Mouse (Mus musculus) lung, embryonic 15.5 days (tissue): ENCODE data around the gene Bach2. TPM values are rescaled to one million over a fixed set of nuclear protein-coding genes. Genes with fewer than 3 reads are reported as not detected.
A peak's percentile ranks its signal among the peaks of the same experiment; 100 is the strongest.

ENCODE experiments used
- ATAC-seq: fragments of 200-750 bp; cut with Nextera tagmentation; 2 replicates; pipeline ENCODE4 v1.8.0; 2017; ENCODE audit warnings: moderate number of reproducible peaks, borderline replicate concordance; ENCODE audit not compliant: low FRiP score, low TSS enrichment; ENCODE audit errors: extremely low read depth
- H3K27ac ChIP-seq: fragments of 300-500 bp; sonication (generic); 2 replicates; pipeline ENCODE4 v1.5.1; 2015; ENCODE audit warnings: moderate library complexity, mild to moderate bottlenecking, inconsistent platforms
- H3K27me3 ChIP-seq: fragments of 300-500 bp; sonication (generic); 2 replicates; pipeline ENCODE4 v1.6.1; 2015; ENCODE audit warnings: inconsistent platforms
- H3K36me3 ChIP-seq: fragments of 300-500 bp; sonication (generic); 2 replicates; pipeline ENCODE4 v1.6.1; 2015; ENCODE audit warnings: inconsistent platforms
- H3K4me1 ChIP-seq: fragments of 300-500 bp; sonication (generic); 2 replicates; pipeline ENCODE4 v1.6.1; 2015; ENCODE audit warnings: inconsistent platforms
- H3K4me2 ChIP-seq: fragments of 300-500 bp; sonication (generic); 2 replicates; pipeline ENCODE4 v1.6.1; 2015; ENCODE audit warnings: inconsistent platforms, mild to moderate bottlenecking, moderate library complexity
- H3K4me3 ChIP-seq: fragments of 300-500 bp; sonication (generic); 2 replicates; pipeline ENCODE4 v1.5.1; 2015; ENCODE audit warnings: mild to moderate bottlenecking, inconsistent platforms
- H3K9ac ChIP-seq: fragments of 300-500 bp; sonication (generic); 2 replicates; pipeline ENCODE4 v1.6.1; 2015; ENCODE audit warnings: inconsistent platforms
- H3K9me3 ChIP-seq: fragments of 300-500 bp; sonication (generic); 2 replicates; pipeline ENCODE4 v1.6.1; 2016; ENCODE audit warnings: inconsistent platforms
- WGBS: fragments of 180-500 bp; shearing (Covaris S2); methylation state at CpG from one replicate; pipeline ENCODE4 v1.1.7; 2015; 5-methylcytosine and 5-hydroxymethylcytosine counted together
- polyA plus RNA-seq: library from polyadenylated mRNA; unstranded; fragments of >200 nt; fragmentation: Nextera tagmentation; extraction: Ambion mirVana; gene quantifications from 2 replicates; pipeline ENCODE4 v1.2.1, GENCODE M21; 2015

The Bach2 gene
- polyA plus RNA-seq, 1 experiment from 2014 or later, result 10.5 TPM

- H3K27ac ChIP-seq, result no peak overlapping the region
- no peak overlapping the region for H3K4me2 ChIP-seq
- WGBS, result 40% methylated on average over 3 of the region's 3 CpGs
- ATAC-seq, result no peak
- H3K9me3 ChIP-seq, result no peaks in the 10 kb centered on the region
- H3K27me3 ChIP-seq, result no peaks in the 10 kb centered on the region
- H3K4me1 ChIP-seq, result peaks cover 37% of the 10 kb centered on the region
- H3K9ac ChIP-seq, result no peak overlapping the region
- H3K36me3 ChIP-seq, result no peaks in the 10 kb centered on the region
- no peak overlapping the region for H3K4me3 ChIP-seq
Observed at GRCm38 (mm10) chr4:32373527-32373926, 134.9 kb downstream of the Bach2 start.

- H3K27ac ChIP-seq, result peak overlapping the region; percentile 57; the same call in 1 of the 2 replicates
- H3K27me3 ChIP-seq, result no peaks in the 10 kb centered on the region
- H3K9ac ChIP-seq, result no peak overlapping the region
- no peak overlapping the region for H3K4me3 ChIP-seq
- peaks cover 37% of the 10 kb centered on the region for H3K4me1 ChIP-seq
- no peaks in the 10 kb centered on the region for H3K9me3 ChIP-seq
- H3K4me2 ChIP-seq, result no peak overlapping the region
- 52% methylated on average over 10 of the region's 10 CpGs for WGBS
- ATAC-seq, result no peak
- no peaks in the 10 kb centered on the region for H3K36me3 ChIP-seq
Observed at GRCm38 (mm10) chr4:32374751-32375582, 136.4 kb downstream of the Bach2 start.

- Histone ChIP-seq H3K9me3 (no peaks in the 10 kb centered on the region), H3K4me1 (peaks cover 37% of the 10 kb centered on the region), H3K9ac (no peak overlapping the region), H3K27ac (peak overlapping the region; percentile 57), H3K4me2 (peak overlapping the region; percentile 24), H3K36me3 (no peaks in the 10 kb centered on the region), H3K4me3 (no peak overlapping the region), H3K27me3 (no peaks in the 10 kb centered on the region)
- WGBS, result 57% methylated on average over 16 of the region's 16 CpGs
- peak; percentile 33; the same call in 1 of the 2 replicates for ATAC-seq
Observed at GRCm38 (mm10) chr4:32375721-32376526, 137.3 kb downstream of the Bach2 start.

GRCm38 (mm10) chr4:32376527-32376948, 137.9 kb downstream of the Bach2 start:
- Histone ChIP-seq H3K4me2 (peak overlapping the region; percentile 24), H3K9ac (0 out of 2 replicates have a peak overlapping the region, but pooled peaks have one; percentile 5), H3K9me3 (no peaks in the 10 kb centered on the region), H3K4me1 (peaks cover 41% of the 10 kb centered on the region), H3K27me3 (no peaks in the 10 kb centered on the region), H3K4me3 (no peak overlapping the region), H3K36me3 (no peaks in the 10 kb centered on the region), H3K27ac (peak overlapping the region; percentile 57)
- ATAC-seq, result no peak
- 44% methylated on average over 6 of the region's 6 CpGs for WGBS

GRCm38 (mm10) chr4:32379140-32379539, 140.5 kb downstream of the Bach2 start:
- ATAC-seq, result no peak
- Histone ChIP-seq H3K27ac (no peak overlapping the region), H3K9ac (no peak overlapping the region), H3K4me1 (peaks cover 52% of the 10 kb centered on the region), H3K9me3 (no peaks in the 10 kb centered on the region), H3K36me3 (no peaks in the 10 kb centered on the region), H3K4me3 (no peak overlapping the region), H3K27me3 (no peaks in the 10 kb centered on the region), H3K4me2 (no peak overlapping the region)
- 83% methylated on average over 7 of the region's 7 CpGs for WGBS

GRCm38 (mm10) chr4:32381666-32382381, 143.2 kb downstream of the Bach2 start:
- Histone ChIP-seq H3K4me3 (no peak overlapping the region), H3K27me3 (no peaks in the 10 kb centered on the region), H3K4me2 (no peak overlapping the region), H3K9ac (no peak overlapping the region), H3K4me1 (peaks cover 52% of the 10 kb centered on the region), H3K36me3 (no peaks in the 10 kb centered on the region), H3K27ac (no peak overlapping the region; the same call in 1 of the 2 replicates), H3K9me3 (no peaks in the 10 kb centered on the region)
- WGBS, result 56% methylated on average over 16 of the region's 16 CpGs
- peak; percentile 76 for ATAC-seq

- no peak for ATAC-seq
- H3K4me2 ChIP-seq, result no peak overlapping the region
- H3K4me1 ChIP-seq, result peaks cover 78% of the 10 kb centered on the region
- H3K27ac ChIP-seq, result peak overlapping the region; percentile 22; the same call in 1 of the 2 replicates
- no peaks in the 10 kb centered on the region for H3K27me3 ChIP-seq
- no peaks in the 10 kb centered on the region for H3K9me3 ChIP-seq
- no peak overlapping the region for H3K9ac ChIP-seq
- no peak overlapping the region for H3K4me3 ChIP-seq
- H3K36me3 ChIP-seq, result no peaks in the 10 kb centered on the region
- 63% methylated on average over 2 of the region's 2 CpGs for WGBS
Observed at GRCm38 (mm10) chr4:32385121-32385520, 146.5 kb downstream of the Bach2 start.

- Histone ChIP-seq H3K4me1 (peaks cover 78% of the 10 kb centered on the region), H3K27ac (peak overlapping the region; percentile 22; the same call in 1 of the 2 replicates), H3K4me2 (no peak overlapping the region), H3K9ac (no peak overlapping the region), H3K27me3 (no peaks in the 10 kb centered on the region), H3K4me3 (no peak overlapping the region), H3K36me3 (no peaks in the 10 kb centered on the region), H3K9me3 (no peaks in the 10 kb centered on the region)
- no peak for ATAC-seq
- 88% methylated on average over 14 of the region's 14 CpGs for WGBS
Observed at GRCm38 (mm10) chr4:32385623-32386022, 147.0 kb downstream of the Bach2 start.

- no peak for ATAC-seq
- H3K27ac ChIP-seq, result peak overlapping the region; percentile 83; the same call in 1 of the 2 replicates
Observed at GRCm38 (mm10) chr4:32386346-32386745, 147.7 kb downstream of the Bach2 start.

GRCm38 (mm10) chr4:32386931-32387330, 148.3 kb downstream of the Bach2 start:
- Histone ChIP-seq H3K4me1 (peaks cover 68% of the 10 kb centered on the region), H3K27me3 (no peaks in the 10 kb centered on the region), H3K4me3 (no peak overlapping the region), H3K9ac (no peak overlapping the region), H3K4me2 (no peak overlapping the region), H3K9me3 (no peaks in the 10 kb centered on the region), H3K27ac (peak overlapping the region; percentile 83), H3K36me3 (no peaks in the 10 kb centered on the region)
- ATAC-seq, result no peak
- 53% methylated on average over 8 of the region's 8 CpGs for WGBS

More at GRCm38 (mm10) chr4:32386346-32386745, 147.7 kb downstream of the Bach2 start:
- WGBS, result 66% methylated on average over 10 of the region's 10 CpGs
- Histone ChIP-seq H3K27me3 (no peaks in the 10 kb centered on the region), H3K36me3 (no peaks in the 10 kb centered on the region), H3K4me1 (peaks cover 74% of the 10 kb centered on the region), H3K9me3 (no peaks in the 10 kb centered on the region), H3K9ac (no peak overlapping the region), H3K4me2 (no peak overlapping the region), H3K4me3 (no peak overlapping the region)

GRCm38 (mm10) chr4:32387479-32388240, 149.1 kb downstream of the Bach2 start:
- Histone ChIP-seq H3K4me1 (peaks cover 61% of the 10 kb centered on the region), H3K9ac (no peak overlapping the region), H3K4me3 (no peak overlapping the region), H3K9me3 (no peaks in the 10 kb centered on the region), H3K4me2 (peak overlapping the region; percentile 17; the same call in 1 of the 2 replicates), H3K27me3 (no peaks in the 10 kb centered on the region), H3K36me3 (no peaks in the 10 kb centered on the region), H3K27ac (peak overlapping the region; percentile 83)
- WGBS, result 12% methylated on average over 11 of the region's 11 CpGs
- ATAC-seq, result peak; percentile 72; the same call in 1 of the 2 replicates
